Mouse (Mus musculus) CH12.LX (cell line): ENCODE results near the gene Kank1. TPM values are rescaled to one million over a fixed set of nuclear protein-coding genes. Genes with fewer than 3 reads are reported as not detected.

ENCODE experiments used
- DNase-seq: peaks from one replicate; pipeline ENCODE4 v3.0.0-alpha.2; 2013; ENCODE audit errors: extremely low read depth
- H3K27ac ChIP-seq: 2 replicates; pipeline ENCODE4 v1.5.1; 2012; ENCODE audit warnings: low read depth, mild to moderate bottlenecking, control low read depth, moderate library complexity; ENCODE audit not compliant: insufficient read depth
- H3K27me3 ChIP-seq: replicated peaks from 2 replicates; pipeline ENCODE3; 2012; ENCODE audit warnings: inconsistent platforms
- H3K36me3 ChIP-seq, 2 experiments: replicated peaks in 1 of 2; 2 replicates each; pipeline versions ENCODE3 to v1.6.1; 2012; ENCODE audit warnings: inconsistent platforms in 1 of 2, low read length in 1 of 2, mild to moderate bottlenecking in 1 of 2, mixed read lengths in 1 of 2, moderate library complexity in 1 of 2; ENCODE audit not compliant: control insufficient read depth in 1 of 2, insufficient read depth in 1 of 2
- H3K4me1 ChIP-seq, 2 experiments: 2 replicates each; pipeline ENCODE4 v1.6.1; 2012; ENCODE audit warnings: inconsistent platforms in 1 of 2, moderate library complexity in 1 of 2; ENCODE audit not compliant: insufficient read depth in 2 of 2, control insufficient read depth in 1 of 2
- H3K4me2 ChIP-seq: 2 replicates; pipeline ENCODE4 v1.6.1; 2012; ENCODE audit warnings: low read depth, mild to moderate bottlenecking, control low read depth; ENCODE audit not compliant: poor library complexity, insufficient read depth, severe bottlenecking
- H3K4me3 ChIP-seq, 3 experiments: fragments of 150-350 bp in 1 of 3; sonication (generic) in 1 of 3; replicated peaks in 1 of 3; 2 replicates each; pipeline versions ENCODE3 to v1.5.1; 2011 to 2012; ENCODE audit warnings: low read depth in 2 of 3, low read length in 2 of 3, mild to moderate bottlenecking in 2 of 3, moderate library complexity in 2 of 3, control low read depth in 1 of 3, improper control_type of control experiment in 1 of 3, inconsistent platforms in 1 of 3, mixed read lengths in 1 of 3; ENCODE audit not compliant: poor library complexity in 1 of 3
- H3K79me2 ChIP-seq: replicated peaks from 2 replicates; pipeline ENCODE4 v1.6.1; 2012; ENCODE audit warnings: mild to moderate bottlenecking, moderate library complexity; ENCODE audit not compliant: control insufficient read depth, poor library complexity, insufficient read depth, severe bottlenecking; ENCODE audit errors: extremely low read depth
- H3K9ac ChIP-seq: 2 replicates; pipeline ENCODE4 v1.6.1; 2012; ENCODE audit warnings: low read depth, mild to moderate bottlenecking, control low read depth, moderate library complexity; ENCODE audit not compliant: insufficient read depth
- H3K9me3 ChIP-seq: replicated peaks from 2 replicates; pipeline ENCODE3; 2012; ENCODE audit warnings: low read length, inconsistent platforms, mixed read lengths
- BHLHE40 ChIP-seq: IDR thresholded peaks from 2 replicates; pipeline ENCODE4 v1.6.1; 2011; ENCODE audit warnings: mild to moderate bottlenecking, low read depth, low read length, improper control_type of control experiment
- CHD1 ChIP-seq: IDR thresholded peaks from 2 replicates; pipeline ENCODE4 v1.6.1; 2012; ENCODE audit warnings: low read depth, low read length, improper control_type of control experiment, inconsistent platforms
- CHD2 ChIP-seq: IDR thresholded peaks from 2 replicates; pipeline ENCODE4 v1.6.1; 2011; ENCODE audit warnings: low read length, improper control_type of control experiment
- CTCF ChIP-seq, 2 experiments: IDR thresholded peaks in 1 of 2; conservative IDR thresholded peaks in 1 of 2; 2 replicates each; pipeline ENCODE4 v1.5.1; 2011 to 2012; ENCODE audit warnings: low read depth in 2 of 2, low read length in 2 of 2, improper control_type of control experiment in 1 of 2, inconsistent platforms in 1 of 2, mild to moderate bottlenecking in 1 of 2, moderate library complexity in 1 of 2
- E2F4 ChIP-seq: IDR thresholded peaks from 2 replicates; pipeline ENCODE4 v1.6.1; 2011; ENCODE audit warnings: low read depth, low read length, improper control_type of control experiment; ENCODE audit not compliant: insufficient replicate concordance
- ELF1 ChIP-seq: IDR thresholded peaks from 2 replicates; pipeline ENCODE4 v1.6.1; 2014; ENCODE audit warnings: low read depth, mild to moderate bottlenecking, inconsistent platforms, low read length, improper control_type of control experiment
- EP300 ChIP-seq: IDR thresholded peaks from 2 replicates; pipeline ENCODE4 v1.6.1; 2011; ENCODE audit warnings: low read length, improper control_type of control experiment
- ETS1 ChIP-seq: conservative IDR thresholded peaks from 2 replicates; pipeline ENCODE4 v1.6.1; 2012; ENCODE audit warnings: low read depth, mild to moderate bottlenecking, inconsistent platforms, low read length, improper control_type of control experiment, moderate library complexity
- GABPA ChIP-seq: IDR thresholded peaks from 2 replicates; pipeline ENCODE4 v1.6.1; 2012; ENCODE audit warnings: low read depth, low read length, improper control_type of control experiment, inconsistent platforms; ENCODE audit not compliant: insufficient replicate concordance
- HCFC1 ChIP-seq: IDR thresholded peaks from 2 replicates; pipeline ENCODE4 v1.6.1; 2012; ENCODE audit warnings: low read depth, mild to moderate bottlenecking, inconsistent platforms, low read length, improper control_type of control experiment
- IRF4 ChIP-seq: IDR thresholded peaks from 2 replicates; pipeline ENCODE4 v1.6.1; 2014; ENCODE audit warnings: low read depth, mild to moderate bottlenecking, inconsistent platforms, low read length, improper control_type of control experiment
- JUN ChIP-seq: IDR thresholded peaks from 2 replicates; pipeline ENCODE4 v1.6.1; 2011; ENCODE audit warnings: low read depth, mild to moderate bottlenecking, low read length, improper control_type of control experiment, moderate library complexity; ENCODE audit not compliant: insufficient read depth
- JUND ChIP-seq: conservative IDR thresholded peaks from 2 replicates; pipeline ENCODE4 v1.6.1; 2011; ENCODE audit warnings: low read depth, low read length, improper control_type of control experiment
- KAT2A ChIP-seq: IDR thresholded peaks from 2 replicates; pipeline ENCODE4 v1.6.1; 2012; ENCODE audit warnings: low read length, improper control_type of control experiment, inconsistent platforms; ENCODE audit not compliant: insufficient replicate concordance
- MAFK ChIP-seq: IDR thresholded peaks from 2 replicates; pipeline ENCODE4 v1.6.1; 2011; ENCODE audit warnings: low read length, improper control_type of control experiment; ENCODE audit not compliant: insufficient replicate concordance
- MAX ChIP-seq: IDR thresholded peaks from 2 replicates; pipeline ENCODE4 v1.6.1; 2011; ENCODE audit warnings: low read length, improper control_type of control experiment
- MAZ ChIP-seq: IDR thresholded peaks from 2 replicates; pipeline ENCODE4 v1.6.1; 2012; ENCODE audit warnings: low read depth, mild to moderate bottlenecking, inconsistent platforms, low read length, improper control_type of control experiment, moderate library complexity
- MEF2A ChIP-seq: IDR thresholded peaks from 2 replicates; pipeline ENCODE4 v1.6.1; 2014; ENCODE audit warnings: low read depth, mild to moderate bottlenecking, inconsistent platforms, low read length, improper control_type of control experiment, borderline replicate concordance
- MXI1 ChIP-seq: IDR thresholded peaks from 2 replicates; pipeline ENCODE4 v1.6.1; 2011; ENCODE audit warnings: mild to moderate bottlenecking, low read depth, low read length, improper control_type of control experiment
- MYC ChIP-seq: IDR thresholded peaks from 2 replicates; pipeline ENCODE4 v1.6.1; 2011; ENCODE audit warnings: low read depth, mild to moderate bottlenecking, improper control_type of control experiment, low read length
- NELFE ChIP-seq: IDR thresholded peaks from 2 replicates; pipeline ENCODE4 v1.6.1; 2011; ENCODE audit warnings: low read depth, low read length, improper control_type of control experiment
- NRF1 ChIP-seq: IDR thresholded peaks from 2 replicates; pipeline ENCODE4 v1.6.1; 2014; ENCODE audit warnings: low read depth, mild to moderate bottlenecking, inconsistent platforms, low read length, improper control_type of control experiment, moderate library complexity
- PAX5 ChIP-seq: IDR thresholded peaks from 2 replicates; pipeline ENCODE4 v1.6.1; 2012; ENCODE audit warnings: low read length, inconsistent platforms, mixed read lengths
- POLR2A ChIP-seq: IDR thresholded peaks from 2 replicates; pipeline ENCODE4 v1.6.1; 2011; ENCODE audit warnings: low read depth, mild to moderate bottlenecking, improper control_type of control experiment, low read length
- POLR2AphosphoS2 ChIP-seq: IDR thresholded peaks from 2 replicates; pipeline ENCODE4 v1.6.1; 2011; ENCODE audit warnings: low read depth, low read length, improper control_type of control experiment
- RAD21 ChIP-seq: IDR thresholded peaks from 2 replicates; pipeline ENCODE4 v1.6.1; 2011; ENCODE audit warnings: low read depth, mild to moderate bottlenecking, low read length, improper control_type of control experiment, moderate library complexity
- RCOR1 ChIP-seq: conservative IDR thresholded peaks from 2 replicates; pipeline ENCODE4 v1.6.1; 2012; ENCODE audit warnings: low read depth, mild to moderate bottlenecking, inconsistent platforms, low read length, improper control_type of control experiment
- SIN3A ChIP-seq: IDR thresholded peaks from 2 replicates; pipeline ENCODE4 v1.6.1; 2012; ENCODE audit warnings: low read length, improper control_type of control experiment, inconsistent platforms
- SMC3 ChIP-seq: IDR thresholded peaks from 2 replicates; pipeline ENCODE4 v1.6.1; 2011; ENCODE audit warnings: low read depth, low read length, improper control_type of control experiment
- TBP ChIP-seq: conservative IDR thresholded peaks from 2 replicates; pipeline ENCODE4 v1.6.1; 2011; ENCODE audit warnings: low read depth, low read length, improper control_type of control experiment
- TCF12 ChIP-seq: IDR thresholded peaks from 2 replicates; pipeline ENCODE4 v1.6.1; 2014; ENCODE audit warnings: low read depth, mild to moderate bottlenecking, inconsistent platforms, low read length, improper control_type of control experiment
- UBTF ChIP-seq: IDR thresholded peaks from 2 replicates; pipeline ENCODE4 v1.6.1; 2012; ENCODE audit warnings: low read depth, mild to moderate bottlenecking, inconsistent platforms, low read length, improper control_type of control experiment, moderate library complexity
- USF1 ChIP-seq: IDR thresholded peaks from 2 replicates; pipeline ENCODE4 v1.6.1; 2014; ENCODE audit warnings: low read depth, mild to moderate bottlenecking, inconsistent platforms, low read length, improper control_type of control experiment
- USF2 ChIP-seq: conservative IDR thresholded peaks from 2 replicates; pipeline ENCODE4 v1.6.1; 2011; ENCODE audit warnings: low read depth, low read length, improper control_type of control experiment
- ZC3H11A ChIP-seq: IDR thresholded peaks from 2 replicates; pipeline ENCODE4 v1.6.1; 2012; ENCODE audit warnings: low read depth, mild to moderate bottlenecking, inconsistent platforms, low read length, improper control_type of control experiment
- ZKSCAN1 ChIP-seq: IDR thresholded peaks from 2 replicates; pipeline ENCODE4 v1.6.1; 2012; ENCODE audit warnings: low read depth, inconsistent platforms, low read length, improper control_type of control experiment, borderline replicate concordance
- ZMIZ1 ChIP-seq: IDR thresholded peaks from 2 replicates; pipeline ENCODE4 v1.6.1; 2012; ENCODE audit warnings: low read depth, mild to moderate bottlenecking, inconsistent platforms, low read length, improper control_type of control experiment
- ZNF384 ChIP-seq: IDR thresholded peaks from 2 replicates; pipeline ENCODE4 v1.6.1; 2012; ENCODE audit warnings: low read depth, low read length, improper control_type of control experiment, inconsistent platforms
- dilution Hi-C: fragments of 300-500 bp; cut with MboI; formaldehyde crosslinking; loops from 2 replicates; pipeline ENCODE4 v1.14.3; 2020; ENCODE audit warnings: low sequenced_read_pairs; ENCODE audit not compliant: extremely low pct_unique_long_range_greater_than_20kb, extremely low pct_ligation_motif_present
- in situ Hi-C: fragments of 300-500 bp; cut with MboI; formaldehyde crosslinking; loops from 3 replicates; pipeline ENCODE4 v1.14.3; 2019; ENCODE audit warnings: low sequenced_read_pairs, low pct_ligation_motif_present, low pct_unique_long_range_greater_than_20kb, mixed read lengths
- polyA plus RNA-seq: library from polyadenylated mRNA; unstranded; fragments of >175 nt; gene quantifications from 2 replicates; pipeline ENCODE4 v1.2.1, GENCODE M21; 2012; ENCODE audit warnings: low read depth; ENCODE audit not compliant: insufficient read length
- total RNA-seq, 2 experiments: library from RNA; depleted of rRNA; stranded (reverse); fragments of 300-350 nt in 1 of 2; fragments of >200 nt in 1 of 2; gene quantifications; 2 replicates each; pipeline ENCODE4 v1.2.3; 2012 to 2014

The Kank1 gene
- total and polyA plus RNA-seq, 3 experiments, result 0.10 to 0.13 (median 0.12) TPM

GRCm38 (mm10) chr19:25340630-25341620 is 104.2 kb downstream of the Kank1 start:
- H3K4me2 ChIP-seq, result peak overlapping the region; percentile 31
- in situ Hi-C loops, result loop anchor here (25.0 kb wide), 2 partner anchors 96 to 296 kb away; no protein-coding TSS in a partner anchor
- H3K9ac ChIP-seq, result no peak overlapping the region
- peak; percentile 82 for DNase-seq
- no peak overlapping the region for H3K4me3 ChIP-seq
- dilution Hi-C loops, result no loop called here
- H3K9me3 ChIP-seq, result no peaks in the 10 kb centered on the region
- peaks cover 12 to 23% of the 10 kb centered on the region in 2 experiments for H3K4me1 ChIP-seq
- no peaks in the 10 kb centered on the region for H3K79me2 ChIP-seq
- peak; percentile 76 for TF ChIP-seq CHD2
- TF ChIP-seq CTCF (conservative IDR thresholded peaks at IDR 0.05 in 1 of 2, IDR thresholded peaks at IDR 0.05 in 1 of 2; ENCODE audit: low read depth in 2 of 2, low read length in 2 of 2), result peak; percentile 52 to 77
- TF ChIP-seq CHD1, result no peak
- peak; percentile 58 for TF ChIP-seq SMC3
- TF ChIP-seq PAX5, result no peak
- no peak for TF ChIP-seq TBP
- no peak for TF ChIP-seq ZMIZ1
- TF ChIP-seq SIN3A, result peak; percentile 75
- no peak for TF ChIP-seq MXI1
- TF ChIP-seq POLR2AphosphoS2, result no peak
- no peak for TF ChIP-seq NELFE
- no peak for TF ChIP-seq ZC3H11A
- no peak for TF ChIP-seq GABPA
- TF ChIP-seq RAD21, result peak; percentile 78
- TF ChIP-seq MEF2A, result peak; percentile 69
- peak; percentile 23; the same call in 1 of the 2 replicates for TF ChIP-seq JUND
- TF ChIP-seq USF2, result no peak
- TF ChIP-seq MAZ, result peak; percentile 73; the same call in 1 of the 2 replicates
- no peak for TF ChIP-seq POLR2A
- TF ChIP-seq KAT2A, result 0 out of 2 replicates have a peak, but pooled peaks have one; percentile 54
- TF ChIP-seq USF1, result no peak
- TF ChIP-seq EP300, result peak; percentile 97
- TF ChIP-seq ELF1, result peak; percentile 55
- no peak for TF ChIP-seq E2F4
- TF ChIP-seq MAFK, result peak; percentile 86
- TF ChIP-seq TCF12, result peak; percentile 95
- peak; percentile 98 for TF ChIP-seq ZNF384
- no peak for TF ChIP-seq UBTF
- no peak for TF ChIP-seq NRF1
- TF ChIP-seq ZKSCAN1, result no peak
- TF ChIP-seq HCFC1, result no peak; the same call in 1 of the 2 replicates
- peak; percentile 79 for TF ChIP-seq MAX
- peak; percentile 96 for TF ChIP-seq RCOR1
- peak; percentile 93 for TF ChIP-seq BHLHE40
- peak; percentile 93 for TF ChIP-seq IRF4
- TF ChIP-seq JUN, result no peak
- TF ChIP-seq ETS1, result peak; percentile 56; the same call in 1 of the 2 replicates
- peak; percentile 89 for TF ChIP-seq MYC
- H3K27ac ChIP-seq, result no peak overlapping the region
- no peaks in the 10 kb centered on the region for H3K27me3 ChIP-seq
- no peaks in the 10 kb centered on the region for H3K36me3 ChIP-seq
